Mouse (Mus musculus) urinary bladder, adult 2 months (tissue): ENCODE measurements around the gene Mtnr1b. TPM values are rescaled to one million over a fixed set of nuclear protein-coding genes. Genes with fewer than 3 reads are reported as not detected.

ENCODE experiments used
- DNase-seq: peaks from one replicate; pipeline ENCODE4 v3.0.0; 2022; ENCODE audit warnings: low spot score
- polyA plus RNA-seq: library from polyadenylated mRNA; depleted of rRNA; stranded (reverse); fragments of >200 nt; gene quantifications from 2 replicates; pipeline ENCODE4 v1.2.3, GENCODE M21; 2012; rRNA removed

The Mtnr1b gene
- polyA plus RNA-seq, 1 experiment = not detected

GRCm38 (mm10) chr9:15802413-15803027 lies 71.8 kb downstream of the Mtnr1b start:
- no peak for DNase-seq

DNA sequence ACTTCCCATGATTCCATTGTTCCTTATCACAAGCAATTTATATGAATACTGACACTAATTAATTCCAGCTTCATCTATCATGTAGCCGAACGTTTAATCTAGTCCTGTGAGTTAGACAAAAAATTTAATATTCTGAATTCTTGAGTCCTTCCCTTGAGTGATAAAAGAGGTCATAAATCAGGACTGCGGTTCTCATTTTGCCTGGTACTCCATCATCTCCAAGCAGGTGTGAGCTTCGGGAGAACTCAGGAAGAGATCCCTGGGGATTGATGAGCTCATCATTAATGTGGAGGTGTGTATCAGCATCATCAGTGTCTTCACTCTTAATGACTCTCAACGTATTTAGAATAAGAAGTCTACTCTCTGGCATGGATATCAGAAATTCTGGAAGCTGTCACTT lies 74.0 kb downstream of the Mtnr1b start:
- no peak for DNase-seq

GRCm38 (mm10) chr9:15794408-15794807 lies 79.9 kb downstream of the Mtnr1b start:
- no peak for DNase-seq

- no peak for DNase-seq
Measured at GRCm38 (mm10) chr9:15792076-15792475, 82.3 kb downstream of the Mtnr1b start.

GRCm38 (mm10) chr9:15786610-15787009 lies 87.7 kb downstream of the Mtnr1b start:
- DNase-seq = no peak

- DNase-seq = no peak
Measured at GRCm38 (mm10) chr9:15786192-15786591, 88.2 kb downstream of the Mtnr1b start.

GRCm38 (mm10) chr9:15781936-15782335 lies 92.4 kb downstream of the Mtnr1b start:
- DNase-seq = no peak

GRCm38 (mm10) chr9:15774911-15775310 lies 99.4 kb downstream of the Mtnr1b start:
- no peak for DNase-seq

Other genes with a start within 250 kb of the Mtnr1b start
- 0.15 and 0.24 TPM in 2 replicates for gene Deup1, start 246.6 kb downstream of the Mtnr1b start, polyA plus RNA-seq
- gene Slc36a4, start 164.8 kb downstream of the Mtnr1b start, polyA plus RNA-seq = 9.8 and 10.4 TPM in 2 replicates